Mouse (Mus musculus): Measurements from ENCODE around the gene Foxg1.

Foxg1 gene

GRCm38 (mm10) chr12:49385631-49385990 lies 3.2 kb downstream of the Foxg1 start:
- DNase-seq (ENCODE audit: extremely low read depth, low read depth): no peak

GRCm38 (mm10) chr12:49386081-49386805 lies 3.8 kb downstream of the Foxg1 start:
- DNase-seq (ENCODE audit: extremely low read depth, low read depth): no peak

GRCm38 (mm10) chr12:49387856-49388598 lies 5.6 kb downstream of the Foxg1 start:
- DNase-seq (ENCODE audit: extremely low read depth, low read depth): no peak

- no peak for DNase-seq (ENCODE audit: extremely low read depth, low read depth)
Measured at GRCm38 (mm10) chr12:49389666-49390065, 7.2 kb downstream of the Foxg1 start.

- DNase-seq (ENCODE audit: extremely low read depth, low read depth): no peak
Measured at GRCm38 (mm10) chr12:49390257-49390656, 7.8 kb downstream of the Foxg1 start.

GRCm38 (mm10) chr12:49390926-49391304 lies 8.5 kb downstream of the Foxg1 start:
- no peak for DNase-seq (ENCODE audit: extremely low read depth, low read depth)

- no peak for DNase-seq (ENCODE audit: extremely low read depth, low read depth)
Measured at GRCm38 (mm10) chr12:49391305-49392040, 9.0 kb downstream of the Foxg1 start.

GRCm38 (mm10) chr12:49392041-49392390 lies 9.6 kb downstream of the Foxg1 start:
- no peak for DNase-seq (ENCODE audit: extremely low read depth, low read depth)

GRCm38 (mm10) chr12:49392876-49393275 lies 10.4 kb downstream of the Foxg1 start:
- DNase-seq (ENCODE audit: extremely low read depth, low read depth): no peak

GRCm38 (mm10) chr12:49393639-49394038 lies 11.2 kb downstream of the Foxg1 start:
- DNase-seq (ENCODE audit: extremely low read depth, low read depth): no peak

GRCm38 (mm10) chr12:49394181-49394580 lies 11.7 kb downstream of the Foxg1 start:
- DNase-seq (ENCODE audit: extremely low read depth, low read depth): no peak

- no peak for DNase-seq (ENCODE audit: extremely low read depth, low read depth)
Measured at GRCm38 (mm10) chr12:49394836-49395235, 12.4 kb downstream of the Foxg1 start.

- DNase-seq (ENCODE audit: extremely low read depth, low read depth): no peak
Measured at GRCm38 (mm10) chr12:49395969-49396368, 13.5 kb downstream of the Foxg1 start.

GRCm38 (mm10) chr12:49396776-49397175 lies 14.3 kb downstream of the Foxg1 start:
- no peak for DNase-seq (ENCODE audit: extremely low read depth, low read depth)

- no peak for DNase-seq (ENCODE audit: extremely low read depth, low read depth)
Measured at GRCm38 (mm10) chr12:49397443-49398162, 15.1 kb downstream of the Foxg1 start.

- DNase-seq (ENCODE audit: extremely low read depth, low read depth): no peak
Measured at GRCm38 (mm10) chr12:49398163-49398540, 15.7 kb downstream of the Foxg1 start.

GRCm38 (mm10) chr12:49398636-49399035 lies 16.2 kb downstream of the Foxg1 start:
- no peak for DNase-seq (ENCODE audit: extremely low read depth, low read depth)

- DNase-seq (ENCODE audit: extremely low read depth, low read depth): no peak
Measured at GRCm38 (mm10) chr12:49399611-49400010, 17.2 kb downstream of the Foxg1 start.

- DNase-seq (ENCODE audit: extremely low read depth, low read depth): no peak
Measured at GRCm38 (mm10) chr12:49400036-49400852, 17.8 kb downstream of the Foxg1 start.

GRCm38 (mm10) chr12:49400853-49401118 lies 18.3 kb downstream of the Foxg1 start:
- no peak for DNase-seq (ENCODE audit: extremely low read depth, low read depth)

GRCm38 (mm10) chr12:49401119-49401795 lies 18.8 kb downstream of the Foxg1 start:
- no peak for DNase-seq (ENCODE audit: extremely low read depth, low read depth)
